Mouse (Mus musculus): ENCODE results near the gene A930009A15Rik. TPM values are rescaled to one million over a fixed set of nuclear protein-coding genes. Genes with fewer than 3 reads are reported as not detected.

Gene A930009A15Rik
- polyA plus RNA-seq, 1 experiment from 2014 or later: not detected

- H3K4me3 ChIP-seq (ENCODE audit: low read depth, low read length): no peak overlapping the region
- H3K9ac ChIP-seq (ENCODE audit: low read depth, low read length): no peak overlapping the region
- H3K4me1 ChIP-seq (replicated peaks; ENCODE audit: control insufficient read depth, insufficient read depth, low read length): no peaks in the 10 kb centered on the region
- no peak for TF ChIP-seq CTCF (IDR thresholded peaks at IDR 0.05; ENCODE audit: low read depth)
- no peaks in the 10 kb centered on the region for H3K27me3 ChIP-seq (replicated peaks; ENCODE audit: control insufficient read depth, insufficient read depth, low read length)
- H3K4me2 ChIP-seq (replicated peaks; ENCODE audit: low read depth): peak overlapping the region; percentile 44
- 37% methylated on average over 12 of the region's 12 CpGs for WGBS
- H3K9me3 ChIP-seq (ENCODE audit: control insufficient read depth): no peaks in the 10 kb centered on the region
- no peak overlapping the region for H3K27ac ChIP-seq (ENCODE audit: low read depth, low read length)
- ATAC-seq: peak; percentile 88
- H3K36me3 ChIP-seq (ENCODE audit: control insufficient read depth, insufficient read depth): no peaks in the 10 kb centered on the region
Observed at GRCm38 (mm10) chr10:115561136-115561880, 8.5 kb upstream of the A930009A15Rik start.

DNA sequence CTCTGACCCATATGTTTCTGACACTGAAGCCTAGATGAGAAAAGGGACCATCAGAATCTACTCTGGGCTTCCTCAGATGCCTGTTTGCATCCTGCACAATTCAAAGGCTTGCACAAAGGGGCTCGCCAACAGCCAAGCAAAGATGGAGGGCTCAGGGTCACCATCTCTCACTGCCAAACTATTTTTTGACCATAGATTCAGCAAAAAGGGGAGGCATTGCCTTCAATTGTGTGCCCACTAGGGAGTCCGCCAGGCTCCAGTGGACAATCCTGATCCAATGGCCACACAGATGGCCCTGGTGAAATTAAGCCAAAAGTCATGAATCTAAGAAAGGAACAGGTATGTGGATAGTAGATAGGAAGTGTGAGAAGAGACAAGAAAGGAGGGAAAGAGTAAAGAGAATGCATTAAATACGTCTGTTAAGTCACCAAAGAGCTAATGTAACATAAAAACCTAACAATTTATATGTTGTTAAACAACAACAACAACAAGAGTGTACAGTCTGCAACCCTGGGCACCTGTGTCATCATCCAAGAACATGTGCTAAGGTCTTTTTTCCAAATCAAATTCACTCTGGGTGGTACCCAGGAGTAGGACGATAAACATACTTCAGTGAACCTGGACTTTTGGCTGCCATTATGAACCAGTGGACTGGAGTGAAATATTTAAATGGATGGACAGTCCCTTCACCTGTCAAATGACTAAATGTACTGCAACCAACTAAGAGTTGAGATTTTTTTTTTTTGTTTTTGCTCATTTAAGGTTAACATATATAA, 6.7 kb upstream of the A930009A15Rik start:
- no peaks in the 10 kb centered on the region for H3K27me3 ChIP-seq (replicated peaks; ENCODE audit: control insufficient read depth, insufficient read depth, low read length)
- H3K9ac ChIP-seq (ENCODE audit: low read depth, low read length): no peak overlapping the region
- 90% methylated on average over 4 of the region's 4 CpGs for WGBS
- no peaks in the 10 kb centered on the region for H3K36me3 ChIP-seq (ENCODE audit: control insufficient read depth, insufficient read depth)
- H3K27ac ChIP-seq (ENCODE audit: low read depth, low read length): no peak overlapping the region
- H3K4me1 ChIP-seq (replicated peaks; ENCODE audit: control insufficient read depth, insufficient read depth, low read length): no peaks in the 10 kb centered on the region
- H3K9me3 ChIP-seq (ENCODE audit: control insufficient read depth): no peaks in the 10 kb centered on the region
- no peak overlapping the region for H3K4me2 ChIP-seq (replicated peaks; ENCODE audit: low read depth)
- no peak for ATAC-seq
- no peak for TF ChIP-seq CTCF (IDR thresholded peaks at IDR 0.05; ENCODE audit: low read depth)
- H3K4me3 ChIP-seq (ENCODE audit: low read depth, low read length): no peak overlapping the region

- Histone ChIP-seq H3K4me2 (replicated peaks; ENCODE audit: low read depth) (no peak overlapping the region), H3K4me1 (replicated peaks; ENCODE audit: control insufficient read depth, insufficient read depth, low read length) (no peaks in the 10 kb centered on the region), H3K27me3 (replicated peaks; ENCODE audit: control insufficient read depth, insufficient read depth, low read length) (no peaks in the 10 kb centered on the region), H3K4me3 (ENCODE audit: low read depth, low read length) (no peak overlapping the region), H3K9ac (ENCODE audit: low read depth, low read length) (no peak overlapping the region), H3K9me3 (ENCODE audit: control insufficient read depth) (no peaks in the 10 kb centered on the region), H3K27ac (ENCODE audit: low read depth, low read length) (no peak overlapping the region), H3K36me3 (ENCODE audit: control insufficient read depth, insufficient read depth) (no peaks in the 10 kb centered on the region)
- TF ChIP-seq CTCF (IDR thresholded peaks at IDR 0.05; ENCODE audit: low read depth): no peak
- whole genome bisulfite sequencing: 76% methylated on average over 5 of the region's 5 CpGs
- no peak for ATAC-seq
Observed at GRCm38 (mm10) chr10:115563961-115564360, 5.8 kb upstream of the A930009A15Rik start.

DNA sequence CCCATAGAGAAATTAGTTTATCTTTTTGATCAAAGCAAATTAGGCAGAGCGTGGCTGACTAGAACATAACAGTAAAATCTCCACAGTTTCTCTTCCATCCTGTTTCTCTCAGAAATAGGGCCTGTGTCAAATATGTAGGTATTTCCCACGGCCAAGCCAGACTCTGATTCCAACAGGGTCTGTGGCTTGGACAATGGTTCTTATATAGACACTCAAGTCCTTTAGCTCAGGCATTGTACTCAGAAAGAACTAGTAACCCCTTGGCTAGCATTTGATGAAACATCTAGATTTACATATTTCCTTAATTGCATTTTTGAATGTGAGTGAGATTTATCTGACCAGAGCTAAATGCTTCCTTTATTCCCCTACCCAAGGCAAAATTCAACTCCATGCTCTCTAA, 791 bp downstream of the A930009A15Rik start:
- no peak for TF ChIP-seq CTCF (IDR thresholded peaks at IDR 0.05; ENCODE audit: low read depth)
- Histone ChIP-seq H3K9ac (ENCODE audit: low read depth, low read length) (no peak overlapping the region), H3K4me2 (replicated peaks; ENCODE audit: low read depth) (no peak overlapping the region), H3K27ac (ENCODE audit: low read depth, low read length) (no peak overlapping the region), H3K27me3 (replicated peaks; ENCODE audit: control insufficient read depth, insufficient read depth, low read length) (no peaks in the 10 kb centered on the region), H3K9me3 (ENCODE audit: control insufficient read depth) (no peaks in the 10 kb centered on the region), H3K4me3 (ENCODE audit: low read depth, low read length) (no peak overlapping the region), H3K36me3 (ENCODE audit: control insufficient read depth, insufficient read depth) (no peaks in the 10 kb centered on the region), H3K4me1 (replicated peaks; ENCODE audit: control insufficient read depth, insufficient read depth, low read length) (no peaks in the 10 kb centered on the region)
- 88% methylated on average over 2 of the region's 2 CpGs for WGBS
- ATAC-seq: no peak

DNA sequence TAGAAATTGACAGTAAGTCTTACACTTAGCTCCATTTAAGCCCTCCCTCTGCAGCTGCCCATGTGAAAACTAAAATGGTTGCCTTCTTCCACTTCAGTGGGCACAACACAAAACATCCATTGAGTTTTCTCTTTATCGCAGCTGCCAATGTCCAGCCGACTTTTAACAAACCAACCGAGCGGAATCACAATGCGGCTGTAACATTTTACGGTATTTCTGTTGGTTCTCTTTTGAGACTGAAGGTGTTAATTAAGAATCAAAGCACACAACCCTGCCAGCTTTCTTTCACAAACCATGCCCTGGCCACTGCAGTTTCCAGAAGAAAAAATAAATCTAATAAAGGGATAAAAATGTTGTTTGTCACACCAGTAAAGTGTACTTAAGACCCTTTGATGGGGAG, 1.5 kb downstream of the A930009A15Rik start:
- H3K9me3 ChIP-seq (ENCODE audit: control insufficient read depth): no peaks in the 10 kb centered on the region
- no peaks in the 10 kb centered on the region for H3K4me1 ChIP-seq (replicated peaks; ENCODE audit: control insufficient read depth, insufficient read depth, low read length)
- no peak overlapping the region for H3K4me2 ChIP-seq (replicated peaks; ENCODE audit: low read depth)
- H3K4me3 ChIP-seq (ENCODE audit: low read depth, low read length): no peak overlapping the region
- 84% methylated on average over 6 of the region's 6 CpGs for WGBS
- H3K27ac ChIP-seq (ENCODE audit: low read depth, low read length): no peak overlapping the region
- no peak overlapping the region for H3K9ac ChIP-seq (ENCODE audit: low read depth, low read length)
- no peak for ATAC-seq
- TF ChIP-seq CTCF (IDR thresholded peaks at IDR 0.05; ENCODE audit: low read depth): no peak
- H3K27me3 ChIP-seq (replicated peaks; ENCODE audit: control insufficient read depth, insufficient read depth, low read length): no peaks in the 10 kb centered on the region
- H3K36me3 ChIP-seq (ENCODE audit: control insufficient read depth, insufficient read depth): no peaks in the 10 kb centered on the region

GRCm38 (mm10) chr10:115571734-115572440, 2.1 kb downstream of the A930009A15Rik start:
- no peak for TF ChIP-seq CTCF (IDR thresholded peaks at IDR 0.05; ENCODE audit: low read depth)

More at GRCm38 (mm10) chr10:115571734-115572440, 2.1 kb downstream of the A930009A15Rik start:
- no peak for ATAC-seq
- 56% methylated on average over 3 of the region's 3 CpGs for WGBS
- no peak overlapping the region for H3K9ac ChIP-seq (ENCODE audit: low read depth, low read length)
- H3K27ac ChIP-seq (ENCODE audit: low read depth, low read length): no peak overlapping the region
- no peaks in the 10 kb centered on the region for H3K27me3 ChIP-seq (replicated peaks; ENCODE audit: control insufficient read depth, insufficient read depth, low read length)
- no peaks in the 10 kb centered on the region for H3K9me3 ChIP-seq (ENCODE audit: control insufficient read depth)
- no peak overlapping the region for H3K4me2 ChIP-seq (replicated peaks; ENCODE audit: low read depth)
- H3K36me3 ChIP-seq (ENCODE audit: control insufficient read depth, insufficient read depth): no peaks in the 10 kb centered on the region
- no peak overlapping the region for H3K4me3 ChIP-seq (ENCODE audit: low read depth, low read length)
- no peaks in the 10 kb centered on the region for H3K4me1 ChIP-seq (replicated peaks; ENCODE audit: control insufficient read depth, insufficient read depth, low read length)

Data from intestine, postnatal 0 days (tissue).